Mouse (Mus musculus) ES-Bruce4 (cell line): ENCODE data around the gene Daam1.

Source experiments
- CTCF ChIP-seq: IDR thresholded peaks from one replicate; pipeline ENCODE4 v1.8.1; 2011; ENCODE audit warnings: low read depth, low read length
- POLR2A ChIP-seq: IDR thresholded peaks from one replicate; pipeline ENCODE4 v1.8.1; 2011; ENCODE audit warnings: low read length; ENCODE audit not compliant: insufficient read depth

GRCm38 (mm10) chr12:71889266-71889665, 58.4 kb downstream of the Daam1 start:
- TF ChIP-seq CTCF (no peak), POLR2A (no peak)
